Mouse (Mus musculus): ENCODE data around the gene Chil5. TPM values are rescaled to one million over a fixed set of nuclear protein-coding genes. Genes with fewer than 3 reads are reported as not detected.
"Not testable (repeated sequence)": the region's sequence is repeated elsewhere in the genome, so short reads cannot be mapped to it uniquely, and the experiment has no call there.

Chil5 gene
- polyA plus RNA-seq (2015; fragmentation: Nextera tagmentation; extraction: Ambion mirVana) = 0.18 TPM in 1 of 2 replicates, not detected in the other

DNA sequence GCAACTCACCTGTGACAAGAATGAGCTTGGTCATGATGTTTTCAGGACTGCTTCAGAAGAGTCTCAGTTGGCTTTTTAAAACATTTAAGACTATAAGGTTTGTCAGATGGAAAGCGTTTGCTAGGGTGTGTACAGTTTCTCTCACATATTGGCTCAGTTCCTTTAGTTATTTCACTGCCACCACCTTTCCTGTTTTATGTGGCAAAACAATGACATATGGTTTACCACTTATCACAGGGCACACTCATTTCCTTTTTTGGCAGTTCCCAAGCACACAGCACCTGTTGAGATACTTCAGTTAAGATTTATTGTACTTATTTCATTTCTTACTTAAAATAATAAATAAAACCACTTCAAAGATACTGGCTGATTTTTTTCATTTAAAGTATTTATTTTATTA, at the start of gene Chil5:
TSS of gene Chil5 (minus strand) at position 34 of the 400 bp plus-strand sequence.
- Histone ChIP-seq H3K36me3 (ENCODE audit: control insufficient read depth, insufficient read depth, low read length) (no peaks in the 10 kb centered on the region), H3K27me3 (replicated peaks; ENCODE audit: control insufficient read depth, insufficient read depth, low read length) (no peaks in the 10 kb centered on the region), H3K9ac (ENCODE audit: low read depth, low read length) (no peak within 1 kb of the TSS), H3K27ac (ENCODE audit: low read length) (no peak within 1 kb of the TSS), H3K4me2 (ENCODE audit: low read depth, low read length) (no peak within 1 kb of the TSS), H3K9me3 (ENCODE audit: control insufficient read depth, low read length) (no peaks in the 10 kb centered on the region), H3K4me3 (ENCODE audit: low read length) (no peak within 1 kb of the TSS), H3K4me1 (ENCODE audit: control insufficient read depth, insufficient read depth, low read length) (no peaks in the 10 kb centered on the region)
- WGBS = 86% methylated on average over 1 of the region's 1 CpGs
- ATAC-seq = no peak

DNA sequence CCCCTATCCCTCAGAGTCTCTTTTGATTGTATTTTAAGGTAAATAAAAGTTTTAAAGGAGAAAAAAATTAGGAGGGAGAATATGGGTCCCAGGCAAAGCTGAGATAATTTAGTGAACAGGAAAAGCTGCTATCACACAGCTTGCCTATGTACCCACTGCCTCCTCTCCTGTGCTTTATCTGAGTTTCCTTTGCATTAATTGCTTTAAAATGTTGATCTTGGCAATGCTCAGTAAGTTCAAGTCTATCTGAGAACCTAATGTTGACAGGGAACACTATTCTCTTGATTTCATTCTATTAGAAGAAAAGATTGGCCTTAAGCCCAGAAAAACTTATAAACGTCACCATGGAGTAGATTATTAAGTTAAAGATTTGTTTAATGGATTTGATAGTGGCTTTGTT, 42.2 kb upstream of the Chil5 start:
- no peak for ATAC-seq
- Histone ChIP-seq H3K36me3 (ENCODE audit: control insufficient read depth, insufficient read depth, low read length) (no peaks in the 10 kb centered on the region), H3K4me1 (ENCODE audit: control insufficient read depth, insufficient read depth, low read length) (no peaks in the 10 kb centered on the region), H3K27ac (ENCODE audit: low read length) (no peak overlapping the region), H3K4me2 (ENCODE audit: low read depth, low read length) (no peak overlapping the region), H3K4me3 (ENCODE audit: low read length) (no peak overlapping the region), H3K27me3 (replicated peaks; ENCODE audit: control insufficient read depth, insufficient read depth, low read length) (no peaks in the 10 kb centered on the region), H3K9ac (ENCODE audit: low read depth, low read length) (no peak overlapping the region), H3K9me3 (ENCODE audit: control insufficient read depth, low read length) (no peaks in the 10 kb centered on the region)
- WGBS = 41% methylated on average over 1 of the region's 1 CpGs

- no peak overlapping the region for H3K27ac ChIP-seq (ENCODE audit: low read length)
- H3K4me1 ChIP-seq (ENCODE audit: control insufficient read depth, insufficient read depth, low read length) = no peaks in the 10 kb centered on the region
- H3K36me3 ChIP-seq (ENCODE audit: control insufficient read depth, insufficient read depth, low read length) = no peaks in the 10 kb centered on the region
- 75% methylated on average over 2 of the region's 2 CpGs for WGBS
- no peak overlapping the region for H3K4me2 ChIP-seq (ENCODE audit: low read depth, low read length)
- H3K9me3 ChIP-seq (ENCODE audit: control insufficient read depth, low read length) = no peaks in the 10 kb centered on the region
- H3K9ac ChIP-seq (ENCODE audit: low read depth, low read length) = no peak overlapping the region
- no peaks in the 10 kb centered on the region for H3K27me3 ChIP-seq (replicated peaks; ENCODE audit: control insufficient read depth, insufficient read depth, low read length)
- no peak overlapping the region for H3K4me3 ChIP-seq (ENCODE audit: low read length)
- ATAC-seq = no peak
Observed at GRCm38 (mm10) chr3:106070994-106071393, 38.4 kb upstream of the Chil5 start.

DNA sequence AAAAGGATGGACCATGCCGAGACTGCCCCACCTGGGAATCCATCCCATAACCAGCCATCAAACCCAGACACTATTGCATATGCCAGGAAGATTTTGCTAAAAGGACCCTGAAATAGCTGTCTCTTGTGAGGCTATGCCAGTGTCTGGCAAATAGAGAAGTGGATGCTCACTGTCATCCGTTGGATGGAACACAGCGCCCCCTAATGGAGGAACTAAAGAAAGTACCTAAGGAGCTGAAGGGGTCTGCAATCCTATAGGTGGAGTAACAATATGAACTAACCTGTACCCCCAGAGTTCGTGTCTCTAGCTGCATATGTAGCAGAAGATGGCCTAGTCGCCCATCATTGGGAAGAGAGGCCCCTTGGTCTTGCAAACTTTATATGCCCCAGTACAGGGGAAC, 35.1 kb upstream of the Chil5 start:
- not testable (repeated sequence) for ATAC-seq; H3K4me1 ChIP-seq (ENCODE audit: control insufficient read depth, insufficient read depth, low read length); H3K4me3 ChIP-seq (ENCODE audit: low read length); H3K9me3 ChIP-seq (ENCODE audit: control insufficient read depth, low read length); H3K27ac ChIP-seq (ENCODE audit: low read length); H3K9ac ChIP-seq (ENCODE audit: low read depth, low read length); H3K36me3 ChIP-seq (ENCODE audit: control insufficient read depth, insufficient read depth, low read length); H3K4me2 ChIP-seq (ENCODE audit: low read depth, low read length); H3K27me3 ChIP-seq (replicated peaks; ENCODE audit: control insufficient read depth, insufficient read depth, low read length)
- 36% methylated on average over 5 of the region's 5 CpGs for WGBS

GRCm38 (mm10) chr3:106057966-106058365, 25.4 kb upstream of the Chil5 start:
- H3K27me3 ChIP-seq (replicated peaks; ENCODE audit: control insufficient read depth, insufficient read depth, low read length) = no peaks in the 10 kb centered on the region
- no peak overlapping the region for H3K4me3 ChIP-seq (ENCODE audit: low read length)
- no peaks in the 10 kb centered on the region for H3K4me1 ChIP-seq (ENCODE audit: control insufficient read depth, insufficient read depth, low read length)
- H3K9me3 ChIP-seq (ENCODE audit: control insufficient read depth, low read length) = no peaks in the 10 kb centered on the region
- no peak overlapping the region for H3K9ac ChIP-seq (ENCODE audit: low read depth, low read length)
- 73% methylated on average over 3 of the region's 3 CpGs for WGBS
- no peak for ATAC-seq
- no peaks in the 10 kb centered on the region for H3K36me3 ChIP-seq (ENCODE audit: control insufficient read depth, insufficient read depth, low read length)
- no peak overlapping the region for H3K27ac ChIP-seq (ENCODE audit: low read length)
- no peak overlapping the region for H3K4me2 ChIP-seq (ENCODE audit: low read depth, low read length)

- Histone ChIP-seq H3K36me3 (ENCODE audit: control insufficient read depth, insufficient read depth, low read length) (no peaks in the 10 kb centered on the region), H3K9ac (ENCODE audit: low read depth, low read length) (no peak overlapping the region), H3K27ac (ENCODE audit: low read length) (no peak overlapping the region), H3K9me3 (ENCODE audit: control insufficient read depth, low read length) (no peaks in the 10 kb centered on the region), H3K4me2 (ENCODE audit: low read depth, low read length) (no peak overlapping the region), H3K27me3 (replicated peaks; ENCODE audit: control insufficient read depth, insufficient read depth, low read length) (no peaks in the 10 kb centered on the region), H3K4me3 (ENCODE audit: low read length) (no peak overlapping the region), H3K4me1 (ENCODE audit: control insufficient read depth, insufficient read depth, low read length) (no peaks in the 10 kb centered on the region)
- ATAC-seq = no peak
- 60% methylated on average over 18 of the region's 18 CpGs for WGBS
Observed at GRCm38 (mm10) chr3:106051896-106052295, 19.3 kb upstream of the Chil5 start.

DNA sequence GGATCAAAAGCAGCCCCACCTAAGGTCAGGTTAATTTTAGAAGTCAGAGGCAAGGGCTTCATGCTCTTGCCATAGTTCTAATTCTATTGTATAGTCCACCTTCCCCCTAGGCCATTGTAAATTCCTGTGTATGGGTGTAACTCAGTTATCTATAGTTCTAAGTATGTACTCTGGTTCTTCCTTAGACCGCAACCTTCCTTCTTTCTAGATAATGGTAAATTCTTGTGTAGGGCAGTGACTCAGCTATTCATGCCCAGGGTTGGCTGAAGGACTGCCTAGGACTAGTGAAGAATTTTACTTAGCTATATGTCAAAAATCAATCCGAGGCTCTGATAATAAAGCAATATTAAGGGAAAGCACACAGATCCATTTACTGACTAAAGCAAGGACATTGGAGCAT, 7.7 kb upstream of the Chil5 start:
- Histone ChIP-seq H3K4me3 (ENCODE audit: low read length) (no peak overlapping the region), H3K4me2 (ENCODE audit: low read depth, low read length) (no peak overlapping the region), H3K27ac (ENCODE audit: low read length) (no peak overlapping the region), H3K36me3 (ENCODE audit: control insufficient read depth, insufficient read depth, low read length) (no peaks in the 10 kb centered on the region), H3K9me3 (ENCODE audit: control insufficient read depth, low read length) (no peaks in the 10 kb centered on the region), H3K27me3 (replicated peaks; ENCODE audit: control insufficient read depth, insufficient read depth, low read length) (no peaks in the 10 kb centered on the region), H3K4me1 (ENCODE audit: control insufficient read depth, insufficient read depth, low read length) (no peaks in the 10 kb centered on the region), H3K9ac (ENCODE audit: low read depth, low read length) (no peak overlapping the region)
- 86% methylated on average over 2 of the region's 2 CpGs for WGBS
- no peak for ATAC-seq

GRCm38 (mm10) chr3:106024135-106024534, 8.5 kb downstream of the Chil5 start:
- H3K4me3 ChIP-seq (ENCODE audit: low read length) = no peak overlapping the region
- WGBS = 87% methylated on average over 2 of the region's 2 CpGs
- H3K36me3 ChIP-seq (ENCODE audit: control insufficient read depth, insufficient read depth, low read length) = no peaks in the 10 kb centered on the region
- no peaks in the 10 kb centered on the region for H3K9me3 ChIP-seq (ENCODE audit: control insufficient read depth, low read length)
- no peak overlapping the region for H3K9ac ChIP-seq (ENCODE audit: low read depth, low read length)
- no peak for ATAC-seq
- H3K27ac ChIP-seq (ENCODE audit: low read length) = no peak overlapping the region
- H3K4me1 ChIP-seq (ENCODE audit: control insufficient read depth, insufficient read depth, low read length) = no peaks in the 10 kb centered on the region
- no peak overlapping the region for H3K4me2 ChIP-seq (ENCODE audit: low read depth, low read length)
- no peaks in the 10 kb centered on the region for H3K27me3 ChIP-seq (replicated peaks; ENCODE audit: control insufficient read depth, insufficient read depth, low read length)

- no peaks in the 10 kb centered on the region for H3K27me3 ChIP-seq (replicated peaks; ENCODE audit: control insufficient read depth, insufficient read depth, low read length)
- H3K27ac ChIP-seq (ENCODE audit: low read length) = no peak overlapping the region
- H3K9ac ChIP-seq (ENCODE audit: low read depth, low read length) = no peak overlapping the region
- no peaks in the 10 kb centered on the region for H3K36me3 ChIP-seq (ENCODE audit: control insufficient read depth, insufficient read depth, low read length)
- H3K9me3 ChIP-seq (ENCODE audit: control insufficient read depth, low read length) = no peaks in the 10 kb centered on the region
- no peaks in the 10 kb centered on the region for H3K4me1 ChIP-seq (ENCODE audit: control insufficient read depth, insufficient read depth, low read length)
- no peak for ATAC-seq
- H3K4me3 ChIP-seq (ENCODE audit: low read length) = no peak overlapping the region
- no peak overlapping the region for H3K4me2 ChIP-seq (ENCODE audit: low read depth, low read length)
Observed at GRCm38 (mm10) chr3:106021840-106022239, 10.8 kb downstream of the Chil5 start.

GRCm38 (mm10) chr3:106014546-106014945, 18.1 kb downstream of the Chil5 start, which contains the start of gene Pifo:
Gene Pifo, minus strand, starts transcription at chr3:106014646.
- Histone ChIP-seq H3K27ac (ENCODE audit: low read length) (no peak within 1 kb of the TSS), H3K27me3 (replicated peaks; ENCODE audit: control insufficient read depth, insufficient read depth, low read length) (no peaks in the 10 kb centered on the region), H3K9me3 (ENCODE audit: control insufficient read depth, low read length) (no peaks in the 10 kb centered on the region), H3K4me3 (ENCODE audit: low read length) (no peak within 1 kb of the TSS), H3K4me1 (ENCODE audit: control insufficient read depth, insufficient read depth, low read length) (no peaks in the 10 kb centered on the region), H3K9ac (ENCODE audit: low read depth, low read length) (no peak within 1 kb of the TSS), H3K36me3 (ENCODE audit: control insufficient read depth, insufficient read depth, low read length) (no peaks in the 10 kb centered on the region), H3K4me2 (ENCODE audit: low read depth, low read length) (no peak within 1 kb of the TSS)
- WGBS = 80% methylated on average over 2 of the region's 2 CpGs
- no peak for ATAC-seq

Measured in intestine, embryonic 16.5 days (tissue).